Mouse (Mus musculus): Measurements from ENCODE around the gene Fez1. TPM values are rescaled to one million over a fixed set of nuclear protein-coding genes. Genes with fewer than 3 reads are reported as not detected.
A peak's percentile ranks its signal among the peaks of the same experiment; 100 is the strongest.

Gene Fez1
- polyA plus RNA-seq, 1 experiment from 2014 or later = 1.1 TPM

DNA sequence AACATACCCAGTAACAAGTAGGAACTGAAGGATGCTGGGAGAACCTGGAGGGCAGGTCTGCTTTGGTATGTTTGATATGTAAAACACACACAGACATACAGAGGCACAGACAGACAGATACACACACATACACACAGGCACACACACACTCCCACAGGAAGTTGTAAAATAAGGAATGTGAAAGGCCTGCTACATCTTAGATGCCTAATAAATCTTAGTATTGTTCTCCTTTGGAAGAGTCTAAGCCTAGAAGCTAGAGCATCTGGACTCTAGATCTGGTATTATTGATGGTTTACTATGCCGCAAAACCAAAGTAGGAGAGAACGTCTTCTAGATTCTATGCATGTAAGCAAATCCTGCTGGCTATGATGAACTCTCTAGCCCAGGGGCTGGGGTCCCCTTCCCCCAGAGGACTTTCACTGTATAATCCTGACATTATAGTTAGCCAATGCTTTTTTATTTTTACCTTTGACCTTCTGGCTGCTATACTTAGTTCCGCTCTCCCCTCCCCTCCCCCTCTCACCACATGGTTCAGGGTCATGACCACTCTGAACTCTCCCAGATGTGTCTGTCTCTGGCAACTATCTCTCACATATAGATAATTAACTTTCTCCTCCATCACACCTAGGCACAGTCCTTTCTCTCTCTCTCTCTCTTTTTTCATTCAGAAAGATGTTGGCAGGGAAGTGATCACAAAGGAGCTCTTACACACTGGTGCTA lies 16.2 kb upstream of the Fez1 start:
- Histone ChIP-seq H3K27ac (no peak overlapping the region), H3K4me2 (no peak overlapping the region), H3K36me3 (no peaks in the 10 kb centered on the region), H3K9ac (no peak overlapping the region), H3K27me3 (no peaks in the 10 kb centered on the region), H3K4me1 (replicated peaks) (no peaks in the 10 kb centered on the region), H3K9me3 (replicated peaks) (no peaks in the 10 kb centered on the region), H3K4me3 (replicated peaks) (no peak overlapping the region)
- no peak for DNase-seq
- no peak for ATAC-seq (ENCODE audit: low read depth)
- 78% methylated on average over 3 of the region's 3 CpGs for WGBS (ENCODE audit: insufficient replicate concordance)

DNA sequence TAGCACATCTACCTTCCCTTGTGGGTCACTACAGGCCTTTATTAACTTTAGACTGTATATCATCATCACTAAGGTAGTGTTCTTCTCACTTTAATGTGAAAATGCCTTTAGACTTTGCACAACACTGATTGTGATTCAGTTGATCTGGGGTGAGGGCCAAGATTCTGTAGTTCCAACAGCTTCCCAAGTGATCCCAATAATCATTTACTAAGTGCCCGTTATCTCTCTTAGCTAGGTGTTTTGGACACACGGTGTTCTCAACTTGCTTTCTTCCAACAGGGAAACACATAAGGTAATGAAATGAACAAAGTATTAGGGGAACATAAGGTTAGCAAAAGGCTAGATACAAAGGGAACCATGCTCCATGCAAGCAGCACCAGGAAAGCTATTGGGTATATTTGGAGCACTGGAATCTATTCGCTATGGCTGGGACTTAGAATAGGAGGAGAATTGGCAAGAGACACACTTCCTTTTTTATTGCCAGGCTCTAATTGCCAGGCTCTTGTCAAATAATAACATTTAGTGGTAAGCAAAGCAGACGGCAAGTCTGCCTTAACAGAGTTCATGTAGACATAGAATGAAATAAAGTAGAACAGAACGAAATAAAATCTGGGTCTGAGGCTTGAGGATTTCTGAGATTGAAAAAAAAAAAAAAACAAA lies 13.4 kb upstream of the Fez1 start:
- Histone ChIP-seq H3K36me3 (no peaks in the 10 kb centered on the region), H3K4me1 (replicated peaks) (no peaks in the 10 kb centered on the region), H3K9me3 (replicated peaks) (no peaks in the 10 kb centered on the region), H3K4me3 (replicated peaks) (no peak overlapping the region), H3K27me3 (no peaks in the 10 kb centered on the region), H3K4me2 (no peak overlapping the region), H3K9ac (no peak overlapping the region), H3K27ac (no peak overlapping the region)
- ATAC-seq (ENCODE audit: low read depth) (no peak), DNase-seq (no peak)
- WGBS (ENCODE audit: insufficient replicate concordance) = 67% methylated on average over 5 of the region's 5 CpGs

DNA sequence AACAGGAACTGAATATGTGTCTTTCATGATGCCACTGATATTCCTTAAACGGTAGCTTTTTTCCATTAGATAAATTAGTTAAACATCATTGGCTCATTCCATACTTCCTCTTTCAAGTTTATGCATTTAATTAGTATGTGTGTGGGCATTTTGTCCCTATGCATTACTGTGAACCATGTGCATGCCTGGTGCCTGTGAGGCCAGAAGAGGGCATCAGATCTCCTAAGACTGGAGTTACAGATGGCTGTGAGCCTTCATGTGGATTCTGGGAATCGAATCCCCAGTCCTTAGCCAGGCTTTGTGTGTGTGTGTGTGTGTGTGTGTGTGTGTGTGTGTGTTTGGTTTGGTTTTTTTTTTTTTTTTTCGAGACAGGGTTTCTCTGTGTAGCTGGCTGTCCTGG lies 7.2 kb upstream of the Fez1 start:
- H3K4me1 ChIP-seq (replicated peaks) = no peaks in the 10 kb centered on the region
- ATAC-seq (ENCODE audit: low read depth) (no peak), DNase-seq (no peak)
- no peak overlapping the region for H3K27ac ChIP-seq
- no peaks in the 10 kb centered on the region for H3K9me3 ChIP-seq (replicated peaks)
- H3K36me3 ChIP-seq = no peaks in the 10 kb centered on the region
- H3K4me3 ChIP-seq (replicated peaks) = no peak overlapping the region
- 52% methylated on average over 3 of the region's 3 CpGs for WGBS (ENCODE audit: insufficient replicate concordance)
- H3K9ac ChIP-seq = no peak overlapping the region
- no peak overlapping the region for H3K4me2 ChIP-seq
- no peaks in the 10 kb centered on the region for H3K27me3 ChIP-seq

DNA sequence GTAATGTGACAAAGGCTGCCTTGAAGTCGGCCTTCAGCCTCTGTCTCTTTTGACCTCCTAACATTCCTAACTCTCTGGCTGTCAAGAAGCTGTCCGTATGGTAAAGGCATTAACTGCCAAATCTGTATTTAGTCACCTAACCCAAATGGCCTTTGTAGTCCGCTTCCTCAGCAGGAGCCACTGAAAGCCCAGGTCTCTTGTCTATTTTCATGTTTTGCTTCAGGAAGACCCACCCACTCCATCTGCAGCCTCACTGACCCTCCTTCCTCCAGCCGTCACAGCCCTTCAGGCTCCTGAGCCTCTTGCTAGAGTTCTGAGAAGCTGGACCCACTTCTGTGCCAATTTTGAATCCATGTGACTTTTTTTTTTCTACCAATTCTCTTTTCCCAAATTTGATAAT lies 2.8 kb upstream of the Fez1 start:
- DNase-seq = no peak
- ATAC-seq (ENCODE audit: low read depth) = no peak
- Histone ChIP-seq H3K9me3 (replicated peaks) (no peaks in the 10 kb centered on the region), H3K36me3 (no peaks in the 10 kb centered on the region), H3K9ac (no peak overlapping the region), H3K27me3 (no peaks in the 10 kb centered on the region), H3K27ac (no peak overlapping the region), H3K4me1 (replicated peaks) (no peaks in the 10 kb centered on the region), H3K4me2 (no peak overlapping the region), H3K4me3 (replicated peaks) (no peak overlapping the region)
- WGBS (ENCODE audit: insufficient replicate concordance) = 59% methylated on average over 4 of the region's 4 CpGs

DNA sequence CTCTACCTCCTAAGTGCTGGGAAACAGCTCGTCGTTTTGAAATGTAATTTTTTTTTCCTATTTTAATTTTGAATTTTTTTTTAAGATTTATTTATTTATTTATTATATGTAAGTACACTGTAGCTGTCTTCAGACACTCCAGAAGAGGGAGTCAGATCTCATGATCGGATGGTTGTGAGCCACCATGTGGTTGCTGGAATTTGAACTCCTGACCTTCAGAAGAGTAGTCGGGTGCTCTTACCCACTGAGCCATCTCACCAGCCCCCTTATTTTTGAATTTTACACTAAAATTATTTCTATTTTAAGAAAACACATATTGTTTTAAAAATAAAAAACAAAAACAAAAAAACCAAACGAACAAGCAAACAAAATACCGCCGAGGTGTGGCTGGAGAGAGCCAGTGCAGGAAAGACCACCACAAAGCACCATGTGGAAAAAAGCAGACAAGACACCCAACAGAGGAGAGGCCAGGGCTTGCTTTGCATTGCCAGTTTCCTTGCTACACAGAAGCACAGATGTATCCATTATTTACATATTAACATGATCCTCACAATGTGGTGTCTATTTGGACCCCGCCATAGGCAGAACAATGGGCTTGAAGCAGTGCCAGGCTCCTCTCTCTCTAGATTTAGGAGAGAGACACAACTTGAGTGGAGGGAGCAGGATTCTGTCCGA lies 558 bp upstream of the Fez1 start:
- Histone ChIP-seq H3K4me3 (replicated peaks) (no peak overlapping the region), H3K4me2 (no peak overlapping the region), H3K36me3 (no peaks in the 10 kb centered on the region), H3K27ac (no peak overlapping the region), H3K9me3 (replicated peaks) (no peaks in the 10 kb centered on the region), H3K4me1 (replicated peaks) (no peaks in the 10 kb centered on the region), H3K9ac (no peak overlapping the region), H3K27me3 (no peaks in the 10 kb centered on the region)
- 52% methylated on average over 9 of the region's 9 CpGs for WGBS (ENCODE audit: insufficient replicate concordance)
- DNase-seq (no peak), ATAC-seq (ENCODE audit: low read depth) (no peak)

DNA sequence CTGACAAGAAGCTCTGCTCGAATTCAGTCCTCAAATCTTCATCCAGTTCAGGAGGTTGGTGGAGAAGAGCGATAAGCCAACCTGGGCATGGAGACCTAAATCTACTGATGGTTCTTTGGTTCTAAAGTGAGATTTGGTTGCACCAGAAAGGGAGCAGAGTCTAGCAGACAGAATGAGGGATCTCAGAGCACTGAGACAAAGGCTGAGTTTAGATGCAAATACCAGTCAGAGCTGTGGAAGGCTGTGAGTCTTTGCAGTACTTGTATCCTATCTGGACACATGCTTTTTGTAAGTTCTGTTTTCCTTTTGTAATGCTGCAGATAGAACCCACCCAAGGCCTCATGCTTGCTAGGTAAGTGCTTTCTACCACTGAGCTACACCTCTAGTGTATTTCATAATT lies 360 bp downstream of the Fez1 start:
- ATAC-seq (ENCODE audit: low read depth) (no peak), DNase-seq (no peak)
- Histone ChIP-seq H3K9ac (no peak overlapping the region), H3K27ac (no peak overlapping the region), H3K27me3 (no peaks in the 10 kb centered on the region), H3K9me3 (replicated peaks) (no peaks in the 10 kb centered on the region), H3K36me3 (no peaks in the 10 kb centered on the region), H3K4me1 (replicated peaks) (no peaks in the 10 kb centered on the region), H3K4me3 (replicated peaks) (no peak overlapping the region), H3K4me2 (no peak overlapping the region)
- WGBS (ENCODE audit: insufficient replicate concordance) = 39% methylated on average over 2 of the region's 2 CpGs

DNA sequence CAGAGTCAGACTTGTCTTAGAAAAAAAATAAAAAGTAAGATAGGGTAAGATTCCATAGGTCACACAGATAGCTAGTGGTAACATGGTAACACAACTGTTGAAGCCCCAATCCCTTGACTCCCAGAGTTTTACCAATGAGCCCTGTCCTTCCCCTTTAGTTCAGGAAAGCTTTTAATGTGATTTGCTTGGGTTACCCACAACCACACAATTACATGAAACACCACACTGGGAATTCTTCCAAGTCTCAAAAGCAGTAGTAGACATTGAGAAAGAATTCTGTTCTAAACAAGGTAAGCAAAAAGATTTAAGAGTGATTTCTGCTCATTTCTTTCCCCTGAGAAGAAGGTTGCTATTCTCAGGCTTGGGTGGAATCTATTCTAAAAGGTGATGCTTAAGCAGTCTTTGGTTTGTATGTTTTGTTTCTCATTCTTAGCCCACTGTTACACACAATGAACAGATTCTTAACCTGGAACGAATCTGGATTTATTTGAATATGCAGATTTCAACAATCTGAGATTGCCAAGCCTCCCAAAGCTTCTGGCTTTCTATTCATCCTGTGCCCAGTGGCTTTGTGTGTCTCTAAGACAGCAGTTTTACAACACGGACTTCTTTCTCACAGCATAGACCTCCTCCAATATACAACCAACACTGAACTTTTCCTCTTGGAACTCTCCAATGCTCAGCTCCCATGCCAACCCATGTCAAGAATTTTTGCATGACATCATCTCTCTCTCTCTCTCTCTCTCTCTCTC lies 5.1 kb downstream of the Fez1 start:
- H3K9ac ChIP-seq = no peak overlapping the region
- H3K4me2 ChIP-seq = no peak overlapping the region
- H3K9me3 ChIP-seq (replicated peaks) = no peaks in the 10 kb centered on the region
- no peaks in the 10 kb centered on the region for H3K36me3 ChIP-seq
- H3K27me3 ChIP-seq = peaks cover 9% of the 10 kb centered on the region; the same call in 1 of the 2 replicates
- WGBS (ENCODE audit: insufficient replicate concordance) = 24% methylated on average over 2 of the region's 2 CpGs
- ATAC-seq (ENCODE audit: low read depth) (no peak), DNase-seq (no peak)
- no peak overlapping the region for H3K27ac ChIP-seq
- H3K4me1 ChIP-seq (replicated peaks) = no peaks in the 10 kb centered on the region
- no peak overlapping the region for H3K4me3 ChIP-seq (replicated peaks)

DNA sequence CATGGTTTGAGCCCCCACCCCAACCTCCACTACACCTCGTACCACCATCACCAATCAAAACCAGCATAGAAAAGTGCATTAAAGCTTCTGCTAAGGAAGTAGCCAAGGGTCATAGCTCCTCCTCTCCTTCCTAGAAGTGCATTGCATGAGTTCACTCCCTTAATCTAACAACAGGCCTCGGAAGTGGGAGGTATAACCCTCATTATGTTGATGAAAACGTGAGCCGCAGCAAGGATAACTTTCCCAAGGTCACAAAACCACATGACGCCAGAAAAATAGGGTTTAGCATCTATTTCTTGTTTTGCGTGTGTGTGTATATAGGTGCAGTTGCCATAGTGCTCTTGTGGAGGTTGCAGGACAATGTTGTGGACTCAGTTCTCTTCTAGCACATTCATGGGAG lies 9.7 kb downstream of the Fez1 start:
- no peak for ATAC-seq (ENCODE audit: low read depth)
- no peak for DNase-seq
- H3K4me3 ChIP-seq (replicated peaks) = no peak overlapping the region
- H3K9ac ChIP-seq = no peak overlapping the region
- no peak overlapping the region for H3K4me2 ChIP-seq
- H3K4me1 ChIP-seq (replicated peaks) = no peaks in the 10 kb centered on the region
- no peaks in the 10 kb centered on the region for H3K9me3 ChIP-seq (replicated peaks)
- H3K36me3 ChIP-seq = no peaks in the 10 kb centered on the region
- H3K27me3 ChIP-seq = peaks cover 33% of the 10 kb centered on the region
- H3K27ac ChIP-seq = no peak overlapping the region
- WGBS (ENCODE audit: insufficient replicate concordance) = 51% methylated on average over 6 of the region's 6 CpGs

DNA sequence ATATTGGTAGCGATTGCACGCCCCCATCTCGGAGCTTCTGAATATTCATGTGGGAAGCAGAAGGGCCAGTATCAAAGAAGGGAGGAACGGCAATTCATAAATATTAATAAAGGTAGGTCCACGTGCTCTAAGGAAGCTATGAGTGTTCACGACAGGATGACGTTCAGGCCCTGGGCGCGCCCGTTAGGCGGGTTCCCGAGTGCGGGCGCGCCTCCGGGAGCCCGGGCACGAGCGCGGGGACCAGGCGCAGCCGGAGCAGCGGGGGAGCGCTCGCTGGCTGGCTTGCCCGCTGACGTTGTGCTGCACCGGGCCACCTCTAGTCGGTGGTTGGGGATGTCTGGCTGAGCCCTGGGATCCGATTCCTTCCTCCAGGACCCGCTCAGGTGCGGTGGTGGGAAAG lies 10.9 kb downstream of the Fez1 start:
- peak; percentile 57; the same call in 1 of the 2 replicates for ATAC-seq (ENCODE audit: low read depth)
- Histone ChIP-seq H3K27ac (no peak overlapping the region), H3K36me3 (no peaks in the 10 kb centered on the region), H3K4me3 (replicated peaks) (peak overlapping the region; percentile 43), H3K4me2 (peak overlapping the region; percentile 58), H3K4me1 (replicated peaks) (no peaks in the 10 kb centered on the region), H3K27me3 (peaks cover 33% of the 10 kb centered on the region), H3K9ac (no peak overlapping the region), H3K9me3 (replicated peaks) (no peaks in the 10 kb centered on the region)
- DNase-seq = no peak
- WGBS (ENCODE audit: insufficient replicate concordance) = 1% methylated on average over 32 of the region's 32 CpGs

DNA sequence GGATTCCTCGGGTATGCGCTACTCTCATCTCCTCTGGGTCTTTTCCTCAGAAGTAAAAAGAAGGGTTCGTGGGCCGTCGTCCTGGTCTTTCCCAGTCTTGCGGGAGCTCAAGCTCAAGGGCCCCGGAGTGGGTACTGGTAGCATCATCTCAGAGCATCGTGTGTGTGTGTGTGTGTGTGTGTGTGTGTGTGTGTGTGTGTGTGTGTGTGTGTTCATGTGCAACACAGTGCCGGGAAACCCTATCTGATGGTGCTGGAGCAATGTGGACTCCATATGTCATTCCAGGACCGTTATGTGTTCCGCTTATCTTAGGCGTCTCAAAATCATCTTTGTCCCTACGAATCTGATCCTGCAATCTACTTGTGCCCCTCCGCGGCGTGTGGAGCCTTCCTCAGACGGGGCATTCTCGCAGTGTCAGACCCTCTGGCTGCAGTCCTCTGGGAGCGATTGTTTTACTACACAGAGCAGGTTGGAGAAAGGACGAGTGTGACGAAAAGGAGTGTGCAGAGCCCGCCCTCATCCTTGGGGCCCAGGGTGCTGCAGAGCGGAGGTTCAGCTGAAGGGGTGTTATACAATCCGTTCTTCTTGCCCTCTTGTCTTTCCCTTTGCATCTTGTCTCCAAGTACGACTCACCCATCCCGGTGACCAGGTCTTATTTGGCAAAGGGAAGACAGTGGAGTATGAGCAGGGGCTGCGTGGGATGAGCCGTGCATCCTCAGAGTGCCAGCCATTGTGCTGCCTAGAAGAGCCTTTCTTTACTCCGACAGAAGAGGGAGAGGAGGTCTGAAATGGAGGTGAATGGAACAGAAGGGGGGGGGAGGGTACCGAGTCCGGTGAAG lies 11.6 kb downstream of the Fez1 start:
- no peak overlapping the region for H3K27ac ChIP-seq
- DNase-seq (no peak), ATAC-seq (ENCODE audit: low read depth) (no peak)
- peaks cover 33% of the 10 kb centered on the region for H3K27me3 ChIP-seq
- H3K9ac ChIP-seq = no peak overlapping the region
- 6% methylated on average over 30 of the region's 31 CpGs for WGBS (ENCODE audit: insufficient replicate concordance)
- H3K4me3 ChIP-seq (replicated peaks) = peak overlapping the region; percentile 43
- no peaks in the 10 kb centered on the region for H3K9me3 ChIP-seq (replicated peaks)
- H3K36me3 ChIP-seq = no peaks in the 10 kb centered on the region
- H3K4me1 ChIP-seq (replicated peaks) = no peaks in the 10 kb centered on the region
- peak overlapping the region; percentile 58 for H3K4me2 ChIP-seq
